Mouse (Mus musculus) layer of hippocampus, postnatal 10 days (tissue): ENCODE data around the gene Mxd1. TPM values are rescaled to one million over a fixed set of nuclear protein-coding genes. Genes with fewer than 3 reads are reported as not detected.

ENCODE experiments used
- DNase-seq, 2 experiments: peaks; one replicate each; pipeline ENCODE4 v3.0.0; 2021; ENCODE audit warnings: low spot score in 2 of 2
- total RNA-seq, 2 experiments: library from RNA; stranded (reverse); gene quantifications; 2 replicates each; pipeline ENCODE4 v1.2.3; 2021

Gene Mxd1
- total RNA-seq, 2 experiments from 2014 or later, result 15.1 to 16.4 TPM

DNA sequence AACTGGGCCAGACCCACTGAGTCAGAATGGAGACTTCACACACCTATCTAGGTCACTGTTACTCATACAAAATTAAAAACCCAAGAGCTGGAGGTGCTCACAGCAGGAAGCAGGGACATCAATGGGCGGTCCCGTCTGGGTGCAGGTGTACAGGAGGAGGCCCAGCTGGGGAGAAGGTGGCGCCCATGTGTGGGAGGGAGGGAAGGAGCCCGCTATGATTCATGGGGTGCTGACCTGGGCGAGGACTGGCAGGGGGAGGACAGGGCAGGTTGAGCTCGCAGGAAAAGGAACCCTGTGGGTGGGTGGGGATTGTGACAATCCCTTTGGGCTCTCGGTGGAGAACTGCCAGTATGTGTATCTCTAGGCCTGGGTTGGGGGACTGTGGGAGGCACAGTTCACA is 63.7 kb downstream of the Mxd1 start:
- no peak for DNase-seq

DNA sequence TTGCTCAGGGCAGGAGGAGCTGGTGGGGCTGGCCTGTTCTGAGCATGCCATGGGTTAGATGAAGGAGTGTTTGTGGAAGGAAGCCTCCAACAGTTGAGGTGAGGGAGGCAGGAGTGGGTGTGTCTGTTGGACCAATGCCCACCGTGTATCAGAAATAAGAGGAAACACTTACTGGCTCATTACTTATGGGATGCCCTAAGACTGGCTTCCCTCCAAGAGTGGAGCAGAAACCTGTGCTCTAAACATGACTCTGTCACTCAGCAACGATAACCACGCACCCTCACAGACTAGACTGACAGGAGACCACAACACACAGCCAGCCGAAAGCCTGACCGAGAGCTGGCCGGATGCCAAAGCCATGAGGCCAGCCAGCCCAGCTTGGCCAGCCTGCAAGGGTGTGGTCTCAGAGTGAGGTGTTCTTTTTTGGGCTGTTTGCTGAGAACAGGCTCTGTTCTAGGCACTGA is 69.0 kb downstream of the Mxd1 start:
- peak; percentile 36 to 47 for DNase-seq

DNA sequence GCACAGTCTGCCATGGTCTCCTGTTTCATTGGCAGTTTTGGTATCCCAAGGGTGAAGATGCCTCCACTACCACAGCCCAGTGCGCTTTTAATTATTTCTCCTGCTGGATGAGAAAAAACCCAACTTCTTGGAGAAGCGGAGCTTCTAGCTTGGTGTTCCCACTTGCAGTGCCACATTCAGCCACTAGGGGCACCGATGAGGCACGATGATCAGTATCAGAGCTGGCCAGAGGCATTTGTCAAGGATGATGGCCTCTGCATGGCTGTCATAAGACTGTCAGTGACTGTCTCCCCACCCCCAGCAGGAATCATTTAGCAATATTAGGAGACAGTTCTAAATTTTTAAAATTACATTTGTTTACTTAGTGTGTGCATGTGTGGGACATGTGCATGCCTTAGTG is 69.8 kb downstream of the Mxd1 start:
- peak; percentile 90 to 91 for DNase-seq

DNA sequence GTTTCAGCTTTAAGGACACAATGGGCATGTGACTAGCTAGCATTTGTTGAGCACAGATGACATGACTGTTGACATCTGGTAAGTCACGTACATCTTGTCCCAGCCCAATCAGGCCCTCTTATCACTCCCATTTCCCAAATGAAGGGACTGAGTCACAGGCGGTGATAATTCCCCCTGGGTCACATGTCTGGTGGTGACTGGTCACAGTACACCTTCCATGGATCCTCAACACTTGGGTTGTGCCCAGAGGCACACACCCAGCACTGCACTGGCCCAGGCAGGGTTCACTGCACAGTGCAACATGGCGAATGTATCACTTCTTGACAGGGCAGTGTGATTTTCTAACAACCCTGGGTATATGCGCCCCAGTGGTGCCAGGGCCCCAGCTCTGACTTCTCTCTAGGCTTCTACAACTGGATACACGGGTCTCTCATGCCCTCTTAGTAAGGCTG is 70.2 kb downstream of the Mxd1 start:
- no peak for DNase-seq

Other genes starting within 250 kb of the Mxd1 start
- gene Gm44790, start 242.5 kb downstream of the Mxd1 start, total RNA-seq, result not detected
- 10 to 100 TPM; 13.6 to 15.9 TPM for gene C87436, start 230.8 kb downstream of the Mxd1 start, total RNA-seq
- 100 to 1,000 TPM; 159 to 184 TPM for gene Pcbp1, start 142.8 kb downstream of the Mxd1 start, total RNA-seq
- 1 to 10 TPM in 1 of 2 experiments, under 1 TPM in 1; 0.91 to 1.6 TPM for gene Asprv1, start 41.0 kb downstream of the Mxd1 start, total RNA-seq
- 10 to 100 TPM; 56.4 to 63.5 TPM for gene Snrnp27, start 15.4 kb upstream of the Mxd1 start, total RNA-seq
- 10 to 100 TPM; 37.9 to 40.2 TPM for gene Gmcl1, start 64.2 kb upstream of the Mxd1 start, total RNA-seq
- 1 to 10 TPM; 6.1 to 6.4 TPM for gene Anxa4, start 124.4 kb upstream of the Mxd1 start, total RNA-seq
- gene Aak1, start 180.4 kb upstream of the Mxd1 start, total RNA-seq, result 100 to 1,000 TPM; 276 to 295 TPM